Mouse (Mus musculus): ENCODE results near the gene Col18a1. TPM values are rescaled to one million over a fixed set of nuclear protein-coding genes. Genes with fewer than 3 reads are reported as not detected.
A peak's percentile ranks its signal among the peaks of the same experiment; 100 is the strongest.

Col18a1 gene
- polyA plus RNA-seq, 1 experiment from 2014 or later: 107 TPM

DNA sequence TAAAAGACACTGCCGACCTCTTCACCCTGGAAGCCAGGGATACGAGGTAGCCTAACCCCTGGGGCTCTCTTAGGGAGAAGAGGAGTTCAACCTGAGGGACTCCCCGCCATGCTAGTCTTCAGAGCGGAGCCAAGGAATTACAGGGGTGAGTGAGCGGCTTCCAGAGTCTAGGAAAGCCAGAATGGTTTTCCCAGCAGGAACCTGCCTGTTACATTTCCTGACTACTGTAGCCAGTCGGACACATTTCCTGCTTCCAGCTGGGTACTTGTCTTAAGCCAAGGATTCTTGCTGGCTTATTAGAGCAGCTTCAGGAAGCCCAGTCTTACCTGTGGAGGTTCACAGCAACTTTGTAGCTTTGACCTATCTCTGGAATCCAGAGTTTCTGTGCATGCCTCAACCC, 34.8 kb downstream of the Col18a1 start:
- H3K27ac ChIP-seq: no peak overlapping the region
- WGBS: 42% methylated on average over 6 of the region's 6 CpGs

DNA sequence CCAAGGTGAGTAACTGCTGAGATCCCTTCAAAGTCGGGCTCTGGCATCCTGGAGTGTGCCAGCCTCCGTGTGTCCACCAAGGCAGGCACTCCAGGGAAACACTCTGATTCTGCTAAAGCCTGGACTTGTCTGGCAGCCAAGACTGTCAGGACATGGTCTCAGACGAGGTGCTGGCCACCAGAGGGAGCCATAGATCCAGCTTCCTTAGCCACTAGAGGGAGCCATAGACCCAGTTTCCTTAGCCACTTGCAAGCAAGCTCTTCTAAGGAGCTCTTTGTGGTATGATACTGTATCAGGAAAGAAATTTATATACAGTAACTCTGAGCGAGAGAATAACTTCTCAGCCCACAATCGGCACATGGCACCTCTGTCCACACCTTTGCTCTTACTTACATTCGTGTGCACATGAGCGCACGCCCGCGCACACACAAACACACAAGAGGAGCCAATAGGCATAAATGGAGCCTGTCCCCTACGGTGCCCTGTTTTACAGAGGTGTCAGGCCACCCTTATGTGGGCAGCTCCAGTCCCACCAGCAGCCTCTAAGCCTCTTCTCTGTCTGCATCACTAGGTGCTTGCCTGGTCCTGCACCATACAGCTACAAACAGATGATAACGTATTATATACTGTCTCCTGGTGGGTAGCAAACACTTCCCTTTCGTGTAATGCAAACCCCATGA, 35.6 kb downstream of the Col18a1 start:
- no peak overlapping the region for H3K9ac ChIP-seq
- H3K27ac ChIP-seq: no peak overlapping the region
- H3K4me3 ChIP-seq: no peak overlapping the region
- H3K4me1 ChIP-seq: peaks cover 25% of the 10 kb centered on the region
- no peak overlapping the region for H3K4me2 ChIP-seq (replicated peaks)
- no peaks in the 10 kb centered on the region for H3K36me3 ChIP-seq
- ATAC-seq (ENCODE audit: low FRiP score, low read depth): peak; percentile 75
- WGBS: 44% methylated on average over 13 of the region's 13 CpGs
- no peaks in the 10 kb centered on the region for H3K9me3 ChIP-seq
- H3K27me3 ChIP-seq (replicated peaks): no peaks in the 10 kb centered on the region

More for the DNA sequence above, 34.8 kb downstream of the Col18a1 start:
- peaks cover 25% of the 10 kb centered on the region for H3K4me1 ChIP-seq
- no peaks in the 10 kb centered on the region for H3K9me3 ChIP-seq
- H3K27me3 ChIP-seq (replicated peaks): no peaks in the 10 kb centered on the region
- no peaks in the 10 kb centered on the region for H3K36me3 ChIP-seq
- no peak for ATAC-seq (ENCODE audit: low FRiP score, low read depth)
- H3K4me3 ChIP-seq: no peak overlapping the region
- H3K4me2 ChIP-seq (replicated peaks): no peak overlapping the region
- no peak overlapping the region for H3K9ac ChIP-seq

DNA sequence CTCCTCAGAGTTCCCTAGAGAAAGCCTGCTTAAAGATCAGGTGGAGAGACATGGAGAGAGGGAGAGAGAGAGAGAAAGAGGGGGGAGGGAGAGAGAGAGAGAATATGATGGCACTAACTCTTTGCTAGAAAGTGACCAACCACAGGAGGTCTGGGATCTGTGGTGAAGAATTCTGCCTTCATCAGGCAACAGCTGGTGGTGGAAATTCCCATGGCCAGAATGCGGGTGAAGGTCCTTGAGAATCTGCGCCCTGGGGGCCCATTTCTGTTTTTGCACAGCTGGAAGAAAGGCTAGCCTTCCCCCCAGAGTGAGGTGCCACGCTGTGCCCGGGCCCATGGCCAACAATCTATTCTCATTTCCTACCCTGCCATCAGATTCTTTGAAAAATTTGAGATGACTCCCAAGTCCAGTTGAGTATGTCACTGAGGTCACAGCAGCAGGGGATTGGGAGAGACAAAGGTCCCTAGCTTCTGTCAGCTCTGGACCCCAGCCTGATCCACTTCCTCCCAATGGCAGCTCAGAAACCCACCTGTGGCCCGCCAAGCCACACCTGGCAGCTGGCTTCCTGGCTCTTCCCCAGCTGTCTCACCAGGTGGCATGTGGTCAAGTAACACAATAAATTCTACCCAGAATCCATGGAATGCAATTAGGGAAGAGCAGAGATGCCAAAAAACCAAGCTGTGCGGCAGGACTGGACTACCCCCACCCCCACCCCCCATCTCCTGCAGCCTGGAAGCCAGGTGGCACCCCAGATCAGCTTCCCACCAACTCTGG, 36.5 kb downstream of the Col18a1 start:
- Histone ChIP-seq H3K4me3 (no peak overlapping the region), H3K36me3 (no peaks in the 10 kb centered on the region), H3K27me3 (replicated peaks) (no peaks in the 10 kb centered on the region), H3K4me1 (peaks cover 25% of the 10 kb centered on the region), H3K27ac (no peak overlapping the region), H3K9ac (no peak overlapping the region), H3K4me2 (replicated peaks) (no peak overlapping the region), H3K9me3 (no peaks in the 10 kb centered on the region)
- WGBS: 78% methylated on average over 6 of the region's 6 CpGs
- no peak for ATAC-seq (ENCODE audit: low FRiP score, low read depth)

DNA sequence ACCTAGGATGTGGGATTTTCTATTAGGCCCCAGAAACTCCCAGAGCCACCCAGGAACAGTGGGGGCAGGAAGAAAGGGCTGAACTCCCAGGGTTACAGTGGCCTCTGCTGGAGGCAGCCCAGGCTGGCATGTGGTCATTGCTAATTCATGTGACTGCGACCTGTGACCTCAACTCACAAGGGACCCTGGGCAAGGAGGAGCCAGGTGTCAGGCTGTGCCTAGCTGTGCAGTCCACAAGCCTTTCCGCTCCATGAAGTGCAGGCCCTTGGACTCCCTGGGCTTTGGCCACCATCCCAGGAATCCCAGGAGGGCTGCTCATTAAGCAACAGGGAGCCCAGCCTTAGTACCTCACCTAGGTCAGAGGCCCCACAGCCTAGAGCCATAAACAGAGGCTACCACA, 38.4 kb downstream of the Col18a1 start:
- H3K27me3 ChIP-seq (replicated peaks): no peaks in the 10 kb centered on the region
- H3K4me1 ChIP-seq: peaks cover 28% of the 10 kb centered on the region

DNA sequence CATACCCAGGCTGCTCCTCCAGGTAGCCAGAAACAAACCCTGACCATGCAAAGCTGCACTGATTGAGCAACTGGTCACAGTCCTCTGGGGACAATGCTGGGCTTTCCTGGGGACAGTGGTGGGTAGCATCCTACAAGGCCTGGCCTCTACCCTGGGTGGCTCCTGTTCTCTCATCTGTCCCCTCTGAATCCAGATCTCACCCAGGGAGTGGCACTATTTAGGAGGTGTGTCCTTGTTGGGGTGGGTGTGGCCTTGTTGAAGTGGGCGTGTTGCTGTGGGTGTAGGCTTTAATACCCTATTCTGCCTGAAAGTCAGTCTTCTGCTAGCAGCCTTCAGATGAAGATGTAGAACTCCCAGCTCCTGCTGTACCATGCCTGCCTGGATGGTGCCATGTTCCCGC, 39.8 kb downstream of the Col18a1 start:
- Histone ChIP-seq H3K9ac (no peak overlapping the region), H3K4me2 (replicated peaks) (no peak overlapping the region), H3K9me3 (no peaks in the 10 kb centered on the region), H3K27me3 (replicated peaks) (no peaks in the 10 kb centered on the region), H3K4me1 (peaks cover 18% of the 10 kb centered on the region; the same call in 1 of the 2 replicates), H3K4me3 (no peak overlapping the region), H3K36me3 (no peaks in the 10 kb centered on the region), H3K27ac (no peak overlapping the region)
- ATAC-seq (ENCODE audit: low FRiP score, low read depth): no peak
- 92% methylated on average over 2 of the region's 2 CpGs for WGBS

More for the DNA sequence above, 38.4 kb downstream of the Col18a1 start:
- no peak overlapping the region for H3K4me2 ChIP-seq (replicated peaks)
- WGBS: 73% methylated on average over 2 of the region's 2 CpGs
- H3K9ac ChIP-seq: 0 out of 2 replicates have a peak overlapping the region, but pooled peaks have one; percentile 13
- ATAC-seq (ENCODE audit: low FRiP score, low read depth): no peak
- H3K36me3 ChIP-seq: no peaks in the 10 kb centered on the region
- H3K27ac ChIP-seq: no peak overlapping the region
- no peaks in the 10 kb centered on the region for H3K9me3 ChIP-seq
- no peak overlapping the region for H3K4me3 ChIP-seq

DNA sequence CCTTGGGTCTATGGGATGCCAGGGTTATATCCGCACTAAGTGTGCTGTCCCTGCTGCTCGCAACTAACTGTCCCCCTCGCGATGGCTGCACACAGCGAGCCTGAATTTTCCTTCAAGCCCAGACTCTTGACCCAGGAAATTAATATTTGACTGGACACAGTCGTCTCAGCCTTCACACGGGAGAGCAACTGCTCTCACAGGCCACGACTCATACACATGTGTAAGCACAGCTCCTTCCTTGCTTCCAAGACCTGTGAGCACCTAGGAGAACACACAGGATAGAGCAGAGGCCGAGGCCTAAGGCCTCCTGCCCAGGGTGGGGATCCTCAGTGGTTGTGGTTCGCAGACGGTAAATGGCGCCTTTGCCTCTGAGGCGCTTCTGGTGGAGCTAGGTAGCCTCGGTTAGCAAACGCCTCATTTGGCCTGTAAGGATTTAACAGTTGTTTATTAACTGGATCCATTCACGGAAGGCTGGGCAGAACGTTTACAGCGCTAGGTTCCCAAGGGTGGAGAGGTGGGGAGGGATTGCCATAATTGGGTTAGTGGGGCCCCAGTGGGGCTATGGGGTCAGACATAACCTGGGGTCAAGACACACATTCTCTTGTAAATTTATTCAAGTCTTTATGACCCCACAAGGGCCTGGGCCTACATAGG, 41.1 kb downstream of the Col18a1 start:
- ATAC-seq (ENCODE audit: low FRiP score, low read depth): no peak
- WGBS: 56% methylated on average over 18 of the region's 18 CpGs
- no peak overlapping the region for H3K9ac ChIP-seq
- H3K27me3 ChIP-seq (replicated peaks): no peaks in the 10 kb centered on the region
- no peaks in the 10 kb centered on the region for H3K9me3 ChIP-seq
- no peak overlapping the region for H3K4me2 ChIP-seq (replicated peaks)
- H3K4me3 ChIP-seq: no peak overlapping the region
- H3K4me1 ChIP-seq: peaks cover 7% of the 10 kb centered on the region; the same call in 1 of the 2 replicates
- H3K36me3 ChIP-seq: no peaks in the 10 kb centered on the region
- no peak overlapping the region for H3K27ac ChIP-seq

DNA sequence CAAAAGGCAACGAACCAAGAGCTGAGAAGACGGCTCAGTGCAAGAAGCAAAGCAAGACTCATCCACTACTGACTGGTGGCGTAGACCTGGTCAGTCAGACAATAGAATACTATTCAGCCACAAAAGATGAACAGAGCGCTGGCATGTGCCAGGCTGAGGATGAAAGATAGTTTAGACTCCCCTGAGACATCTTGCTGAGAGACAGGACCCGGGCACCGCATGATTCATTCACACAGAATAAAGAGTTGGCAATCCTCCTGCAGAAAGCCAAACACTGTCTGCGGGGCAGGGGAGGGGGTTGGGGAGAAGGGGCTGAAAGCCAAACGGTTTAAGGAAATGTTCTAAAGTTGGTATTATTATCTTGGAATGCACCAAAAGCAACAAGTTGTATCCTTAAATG, 42.4 kb downstream of the Col18a1 start:
- WGBS: 52% methylated on average over 8 of the region's 8 CpGs
- Histone ChIP-seq H3K4me2 (replicated peaks) (no peak overlapping the region), H3K4me1 (peaks cover 7% of the 10 kb centered on the region; the same call in 1 of the 2 replicates), H3K27me3 (replicated peaks) (no peaks in the 10 kb centered on the region), H3K9ac (no peak overlapping the region), H3K9me3 (no peaks in the 10 kb centered on the region), H3K27ac (no peak overlapping the region), H3K4me3 (no peak overlapping the region), H3K36me3 (no peaks in the 10 kb centered on the region)
- no peak for ATAC-seq (ENCODE audit: low FRiP score, low read depth)

DNA sequence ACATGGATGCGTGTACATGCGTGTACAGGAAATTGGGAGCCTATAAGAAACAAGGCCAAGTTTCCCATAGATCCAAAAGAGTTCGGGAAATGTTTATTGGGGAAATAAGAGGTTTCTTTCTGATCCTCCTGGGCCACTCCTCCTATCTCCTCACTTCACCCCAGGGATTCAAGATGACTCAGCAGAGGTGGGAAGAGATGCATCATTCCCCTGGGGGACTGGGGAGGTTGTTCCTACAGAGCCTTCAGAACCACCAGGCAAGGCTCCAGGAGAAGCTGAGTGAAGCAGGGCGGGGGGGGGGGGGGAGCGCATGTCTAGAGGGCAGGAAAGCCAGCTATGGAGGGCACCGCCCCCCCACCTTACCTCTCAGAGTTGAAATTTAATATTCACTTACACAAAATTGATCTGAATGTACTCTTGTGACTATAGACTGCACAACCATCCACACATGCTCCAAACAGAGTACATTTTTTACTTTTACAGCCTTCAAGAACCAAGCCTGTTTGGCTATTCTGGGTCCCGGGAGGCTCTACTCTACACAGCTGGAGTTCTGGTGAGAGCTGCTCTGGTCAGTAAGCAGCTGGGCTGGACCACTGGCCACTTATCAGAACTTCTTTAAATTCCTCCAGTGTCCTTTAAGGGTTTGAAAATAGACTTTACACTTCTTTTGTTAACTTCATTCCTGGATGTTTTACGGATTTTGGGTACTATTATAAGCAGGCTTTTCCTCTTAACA, 44.9 kb downstream of the Col18a1 start:
- H3K27ac ChIP-seq: no peak overlapping the region
- no peaks in the 10 kb centered on the region for H3K27me3 ChIP-seq (replicated peaks)
- H3K4me1 ChIP-seq: peaks cover 14% of the 10 kb centered on the region
- H3K9me3 ChIP-seq: no peaks in the 10 kb centered on the region
- no peak for ATAC-seq (ENCODE audit: low FRiP score, low read depth)
- H3K9ac ChIP-seq: no peak overlapping the region
- WGBS: 93% methylated on average over 6 of the region's 8 CpGs
- H3K4me2 ChIP-seq (replicated peaks): no peak overlapping the region
- no peaks in the 10 kb centered on the region for H3K36me3 ChIP-seq
- H3K4me3 ChIP-seq: no peak overlapping the region

DNA sequence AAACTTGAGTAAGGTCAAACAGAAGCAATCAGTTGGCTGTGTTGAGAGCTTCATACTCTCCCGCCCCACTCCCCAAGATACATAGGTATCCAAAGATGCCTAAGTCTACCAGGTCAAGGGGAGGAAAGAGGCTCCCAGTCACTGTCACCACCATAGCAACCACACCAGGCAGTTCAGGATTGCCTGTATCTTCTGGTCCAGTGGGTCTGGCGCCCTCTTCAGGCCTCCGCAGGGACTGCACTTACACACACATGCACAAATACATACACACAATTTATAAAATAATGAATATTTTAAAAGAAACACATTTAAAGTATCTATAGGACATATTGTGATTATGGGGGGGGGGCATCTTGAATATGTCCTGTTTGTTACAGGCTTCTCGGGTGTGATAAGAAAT, 45.8 kb downstream of the Col18a1 start:
- 84% methylated on average over 4 of the region's 4 CpGs for WGBS
- Histone ChIP-seq H3K4me1 (peaks cover 19% of the 10 kb centered on the region), H3K9ac (no peak overlapping the region), H3K27ac (no peak overlapping the region), H3K36me3 (no peaks in the 10 kb centered on the region), H3K4me3 (no peak overlapping the region), H3K4me2 (replicated peaks) (no peak overlapping the region), H3K9me3 (no peaks in the 10 kb centered on the region), H3K27me3 (replicated peaks) (no peaks in the 10 kb centered on the region)
- ATAC-seq (ENCODE audit: low FRiP score, low read depth): no peak

DNA sequence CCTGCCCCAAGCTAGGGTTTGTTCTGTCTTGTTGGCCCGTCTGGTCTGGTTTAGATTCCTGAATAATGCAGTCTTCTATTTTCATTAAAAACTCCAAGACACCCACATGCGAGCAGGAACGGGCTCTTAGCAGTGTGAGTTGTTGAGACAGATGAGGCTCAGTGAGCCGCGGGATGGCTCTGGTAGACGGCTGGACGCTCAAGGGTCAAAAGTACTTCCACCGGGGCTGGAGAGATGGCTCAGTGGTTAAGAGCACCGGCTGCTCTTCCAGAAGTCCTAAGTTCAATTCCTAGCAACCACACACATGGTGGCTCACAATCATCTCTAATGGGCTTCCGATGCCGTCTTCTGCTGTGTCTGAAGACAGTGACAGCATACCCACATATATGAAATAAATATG, 46.9 kb downstream of the Col18a1 start:
- 86% methylated on average over 11 of the region's 11 CpGs for WGBS
- Histone ChIP-seq H3K9ac (no peak overlapping the region), H3K9me3 (no peaks in the 10 kb centered on the region), H3K4me1 (peaks cover 19% of the 10 kb centered on the region), H3K4me3 (no peak overlapping the region), H3K27ac (no peak overlapping the region), H3K36me3 (no peaks in the 10 kb centered on the region), H3K27me3 (replicated peaks) (no peaks in the 10 kb centered on the region), H3K4me2 (replicated peaks) (no peak overlapping the region)
- ATAC-seq (ENCODE audit: low FRiP score, low read depth): no peak

DNA sequence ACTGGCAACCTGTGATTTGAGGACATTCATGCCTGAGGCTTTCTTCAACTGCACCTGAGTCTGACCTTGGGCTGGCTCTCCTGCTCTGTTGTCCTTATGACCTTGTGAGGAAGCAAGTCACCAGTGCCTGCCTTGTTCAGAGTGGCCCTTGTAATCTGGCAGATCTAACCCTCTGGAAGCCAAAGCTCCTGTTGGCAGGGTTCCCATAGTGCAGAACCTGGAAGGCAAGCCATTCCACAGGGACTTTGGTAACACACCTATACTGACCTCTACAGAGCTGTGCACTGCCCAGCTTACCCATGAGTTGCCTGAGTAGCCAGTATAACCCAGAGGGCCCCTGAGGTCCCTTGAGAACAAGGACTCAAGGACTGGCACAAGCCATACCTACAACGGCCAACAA, 48.0 kb downstream of the Col18a1 start:
- Histone ChIP-seq H3K27ac (no peak overlapping the region), H3K9me3 (no peaks in the 10 kb centered on the region), H3K36me3 (no peaks in the 10 kb centered on the region), H3K4me2 (replicated peaks) (no peak overlapping the region), H3K4me3 (no peak overlapping the region), H3K4me1 (peaks cover 12% of the 10 kb centered on the region), H3K27me3 (replicated peaks) (no peaks in the 10 kb centered on the region), H3K9ac (no peak overlapping the region)
- ATAC-seq (ENCODE audit: low FRiP score, low read depth): no peak
- WGBS: 87% methylated on average over 1 of the region's 1 CpGs

Data from neural tube, embryonic 12.5 days (tissue).